Mouse (Mus musculus): ENCODE data around the gene Dagla. TPM values are rescaled to one million over a fixed set of nuclear protein-coding genes. Genes with fewer than 3 reads are reported as not detected.
A peak's percentile ranks its signal among the peaks of the same experiment; 100 is the strongest.

Dagla gene
- polyA plus RNA-seq, 1 experiment from 2014 or later: 4.2 TPM

- Histone ChIP-seq H3K27me3 (replicated peaks; ENCODE audit: control insufficient read depth, insufficient read depth, low read length) (no peaks in the 10 kb centered on the region), H3K9ac (ENCODE audit: low read length) (no peak overlapping the region), H3K36me3 (ENCODE audit: control insufficient read depth, insufficient read depth, low read length) (no peaks in the 10 kb centered on the region), H3K4me1 (replicated peaks; ENCODE audit: control insufficient read depth, insufficient read depth, low read length) (no peaks in the 10 kb centered on the region), H3K9me3 (ENCODE audit: control insufficient read depth, low read length) (no peaks in the 10 kb centered on the region), H3K4me3 (ENCODE audit: low read depth, low read length) (no peak overlapping the region), H3K27ac (ENCODE audit: low read depth) (no peak overlapping the region), H3K4me2 (ENCODE audit: low read length) (no peak overlapping the region)
- ATAC-seq (replicated peaks; ENCODE audit: low FRiP score, low TSS enrichment, low read depth) (no peak), DNase-seq (ENCODE audit: low spot score) (no peak)
- 26% methylated on average over 5 of the region's 5 CpGs for WGBS
Observed at GRCm38 (mm10) chr19:10339271-10339670, 34.6 kb upstream of the Dagla start.

GRCm38 (mm10) chr19:10338724-10339123 lies 34.0 kb upstream of the Dagla start:
- no peaks in the 10 kb centered on the region for H3K36me3 ChIP-seq (ENCODE audit: control insufficient read depth, insufficient read depth, low read length)
- no peak for ATAC-seq (replicated peaks; ENCODE audit: low FRiP score, low TSS enrichment, low read depth)
- H3K9me3 ChIP-seq (ENCODE audit: control insufficient read depth, low read length): no peaks in the 10 kb centered on the region
- no peak overlapping the region for H3K27ac ChIP-seq (ENCODE audit: low read depth)
- WGBS: 81% methylated on average over 4 of the region's 4 CpGs
- no peaks in the 10 kb centered on the region for H3K27me3 ChIP-seq (replicated peaks; ENCODE audit: control insufficient read depth, insufficient read depth, low read length)
- no peaks in the 10 kb centered on the region for H3K4me1 ChIP-seq (replicated peaks; ENCODE audit: control insufficient read depth, insufficient read depth, low read length)
- no peak overlapping the region for H3K4me3 ChIP-seq (ENCODE audit: low read depth, low read length)
- H3K4me2 ChIP-seq (ENCODE audit: low read length): no peak overlapping the region
- H3K9ac ChIP-seq (ENCODE audit: low read length): no peak overlapping the region
- no peak for DNase-seq (ENCODE audit: low spot score)

GRCm38 (mm10) chr19:10334467-10334866 lies 29.8 kb upstream of the Dagla start:
- Histone ChIP-seq H3K27me3 (replicated peaks; ENCODE audit: control insufficient read depth, insufficient read depth, low read length) (no peaks in the 10 kb centered on the region; the same call in 1 of the 2 replicates), H3K27ac (ENCODE audit: low read depth) (no peak overlapping the region), H3K4me1 (replicated peaks; ENCODE audit: control insufficient read depth, insufficient read depth, low read length) (no peaks in the 10 kb centered on the region), H3K4me3 (ENCODE audit: low read depth, low read length) (no peak overlapping the region), H3K36me3 (ENCODE audit: control insufficient read depth, insufficient read depth, low read length) (no peaks in the 10 kb centered on the region), H3K9ac (ENCODE audit: low read length) (no peak overlapping the region), H3K4me2 (ENCODE audit: low read length) (no peak overlapping the region), H3K9me3 (ENCODE audit: control insufficient read depth, low read length) (no peaks in the 10 kb centered on the region)
- ATAC-seq (replicated peaks; ENCODE audit: low FRiP score, low TSS enrichment, low read depth) (no peak), DNase-seq (ENCODE audit: low spot score) (no peak)
- WGBS: 68% methylated on average over 4 of the region's 4 CpGs

- H3K4me3 ChIP-seq (ENCODE audit: low read depth, low read length): no peak overlapping the region
- H3K27me3 ChIP-seq (replicated peaks; ENCODE audit: control insufficient read depth, insufficient read depth, low read length): no peaks in the 10 kb centered on the region; the same call in 1 of the 2 replicates
- H3K4me1 ChIP-seq (replicated peaks; ENCODE audit: control insufficient read depth, insufficient read depth, low read length): no peaks in the 10 kb centered on the region
- ATAC-seq (replicated peaks; ENCODE audit: low FRiP score, low TSS enrichment, low read depth) (peak; percentile 82), DNase-seq (ENCODE audit: low spot score) (peak; percentile 94)
- 39% methylated on average over 9 of the region's 9 CpGs for WGBS
- H3K9me3 ChIP-seq (ENCODE audit: control insufficient read depth, low read length): no peaks in the 10 kb centered on the region
- H3K36me3 ChIP-seq (ENCODE audit: control insufficient read depth, insufficient read depth, low read length): no peaks in the 10 kb centered on the region
- no peak overlapping the region for H3K4me2 ChIP-seq (ENCODE audit: low read length)
- H3K27ac ChIP-seq (ENCODE audit: low read depth): no peak overlapping the region
- H3K9ac ChIP-seq (ENCODE audit: low read length): no peak overlapping the region
Observed at GRCm38 (mm10) chr19:10333545-10334252, 29.0 kb upstream of the Dagla start.

- Histone ChIP-seq H3K27me3 (replicated peaks; ENCODE audit: control insufficient read depth, insufficient read depth, low read length) (no peaks in the 10 kb centered on the region; the same call in 1 of the 2 replicates), H3K4me1 (replicated peaks; ENCODE audit: control insufficient read depth, insufficient read depth, low read length) (no peaks in the 10 kb centered on the region), H3K27ac (ENCODE audit: low read depth) (no peak overlapping the region), H3K9me3 (ENCODE audit: control insufficient read depth, low read length) (no peaks in the 10 kb centered on the region), H3K4me2 (ENCODE audit: low read length) (no peak overlapping the region), H3K4me3 (ENCODE audit: low read depth, low read length) (no peak overlapping the region), H3K9ac (ENCODE audit: low read length) (no peak overlapping the region), H3K36me3 (ENCODE audit: control insufficient read depth, insufficient read depth, low read length) (no peaks in the 10 kb centered on the region)
- WGBS: 61% methylated on average over 4 of the region's 4 CpGs
- DNase-seq (ENCODE audit: low spot score) (no peak), ATAC-seq (replicated peaks; ENCODE audit: low FRiP score, low TSS enrichment, low read depth) (no peak)
Observed at GRCm38 (mm10) chr19:10331706-10332105, 27.0 kb upstream of the Dagla start.

GRCm38 (mm10) chr19:10329033-10329432 lies 24.4 kb upstream of the Dagla start:
- DNase-seq (ENCODE audit: low spot score): no peak
- no peak overlapping the region for H3K9ac ChIP-seq (ENCODE audit: low read length)
- H3K27ac ChIP-seq (ENCODE audit: low read depth): no peak overlapping the region
- H3K27me3 ChIP-seq (replicated peaks; ENCODE audit: control insufficient read depth, insufficient read depth, low read length): no peaks in the 10 kb centered on the region; the same call in 1 of the 2 replicates
- H3K4me3 ChIP-seq (ENCODE audit: low read depth, low read length): no peak overlapping the region
- H3K36me3 ChIP-seq (ENCODE audit: control insufficient read depth, insufficient read depth, low read length): no peaks in the 10 kb centered on the region
- H3K9me3 ChIP-seq (ENCODE audit: control insufficient read depth, low read length): no peaks in the 10 kb centered on the region
- 91% methylated on average over 8 of the region's 8 CpGs for WGBS
- ATAC-seq (replicated peaks; ENCODE audit: low FRiP score, low TSS enrichment, low read depth): no peak
- no peak overlapping the region for H3K4me2 ChIP-seq (ENCODE audit: low read length)
- H3K4me1 ChIP-seq (replicated peaks; ENCODE audit: control insufficient read depth, insufficient read depth, low read length): no peaks in the 10 kb centered on the region

GRCm38 (mm10) chr19:10326609-10327008 lies 21.9 kb upstream of the Dagla start:
- WGBS: 53% methylated on average over 3 of the region's 3 CpGs
- H3K9ac ChIP-seq (ENCODE audit: low read length): no peak overlapping the region
- H3K4me2 ChIP-seq (ENCODE audit: low read length): no peak overlapping the region
- H3K27me3 ChIP-seq (replicated peaks; ENCODE audit: control insufficient read depth, insufficient read depth, low read length): no peaks in the 10 kb centered on the region; the same call in 1 of the 2 replicates
- no peaks in the 10 kb centered on the region for H3K36me3 ChIP-seq (ENCODE audit: control insufficient read depth, insufficient read depth, low read length)
- ATAC-seq (replicated peaks; ENCODE audit: low FRiP score, low TSS enrichment, low read depth) (no peak), DNase-seq (ENCODE audit: low spot score) (no peak)
- H3K27ac ChIP-seq (ENCODE audit: low read depth): no peak overlapping the region
- no peak overlapping the region for H3K4me3 ChIP-seq (ENCODE audit: low read depth, low read length)
- H3K4me1 ChIP-seq (replicated peaks; ENCODE audit: control insufficient read depth, insufficient read depth, low read length): peaks cover 6% of the 10 kb centered on the region; the same call in 1 of the 2 replicates
- no peaks in the 10 kb centered on the region for H3K9me3 ChIP-seq (ENCODE audit: control insufficient read depth, low read length)

GRCm38 (mm10) chr19:10323860-10324259 lies 19.2 kb upstream of the Dagla start:
- H3K36me3 ChIP-seq (ENCODE audit: control insufficient read depth, insufficient read depth, low read length): no peaks in the 10 kb centered on the region
- no peaks in the 10 kb centered on the region for H3K27me3 ChIP-seq (replicated peaks; ENCODE audit: control insufficient read depth, insufficient read depth, low read length)
- ATAC-seq (replicated peaks; ENCODE audit: low FRiP score, low TSS enrichment, low read depth) (peak; percentile 78), DNase-seq (ENCODE audit: low spot score) (no peak)
- H3K4me2 ChIP-seq (ENCODE audit: low read length): no peak overlapping the region
- H3K27ac ChIP-seq (ENCODE audit: low read depth): no peak overlapping the region
- peaks cover 6% of the 10 kb centered on the region; the same call in 1 of the 2 replicates for H3K4me1 ChIP-seq (replicated peaks; ENCODE audit: control insufficient read depth, insufficient read depth, low read length)
- 63% methylated on average over 5 of the region's 5 CpGs for WGBS
- no peaks in the 10 kb centered on the region for H3K9me3 ChIP-seq (ENCODE audit: control insufficient read depth, low read length)
- H3K9ac ChIP-seq (ENCODE audit: low read length): no peak overlapping the region
- H3K4me3 ChIP-seq (ENCODE audit: low read depth, low read length): no peak overlapping the region

GRCm38 (mm10) chr19:10323362-10323837 lies 18.7 kb upstream of the Dagla start:
- WGBS: 16% methylated on average over 9 of the region's 9 CpGs

More at GRCm38 (mm10) chr19:10323362-10323837, 18.7 kb upstream of the Dagla start:
- H3K27ac ChIP-seq (ENCODE audit: low read depth): no peak overlapping the region
- peaks cover 6% of the 10 kb centered on the region; the same call in 1 of the 2 replicates for H3K4me1 ChIP-seq (replicated peaks; ENCODE audit: control insufficient read depth, insufficient read depth, low read length)
- H3K4me2 ChIP-seq (ENCODE audit: low read length): no peak overlapping the region
- no peaks in the 10 kb centered on the region for H3K36me3 ChIP-seq (ENCODE audit: control insufficient read depth, insufficient read depth, low read length)
- peak; percentile 52 for ATAC-seq (replicated peaks; ENCODE audit: low FRiP score, low TSS enrichment, low read depth)
- peak; percentile 57 for DNase-seq (ENCODE audit: low spot score)
- no peak overlapping the region for H3K9ac ChIP-seq (ENCODE audit: low read length)
- no peaks in the 10 kb centered on the region for H3K9me3 ChIP-seq (ENCODE audit: control insufficient read depth, low read length)
- H3K27me3 ChIP-seq (replicated peaks; ENCODE audit: control insufficient read depth, insufficient read depth, low read length): no peaks in the 10 kb centered on the region
- H3K4me3 ChIP-seq (ENCODE audit: low read depth, low read length): no peak overlapping the region
